Mouse (Mus musculus): ENCODE results near the gene Iqsec1. TPM values are rescaled to one million over a fixed set of nuclear protein-coding genes. Genes with fewer than 3 reads are reported as not detected.

Iqsec1 gene
- polyA plus RNA-seq, 1 experiment: 90.9 TPM

DNA sequence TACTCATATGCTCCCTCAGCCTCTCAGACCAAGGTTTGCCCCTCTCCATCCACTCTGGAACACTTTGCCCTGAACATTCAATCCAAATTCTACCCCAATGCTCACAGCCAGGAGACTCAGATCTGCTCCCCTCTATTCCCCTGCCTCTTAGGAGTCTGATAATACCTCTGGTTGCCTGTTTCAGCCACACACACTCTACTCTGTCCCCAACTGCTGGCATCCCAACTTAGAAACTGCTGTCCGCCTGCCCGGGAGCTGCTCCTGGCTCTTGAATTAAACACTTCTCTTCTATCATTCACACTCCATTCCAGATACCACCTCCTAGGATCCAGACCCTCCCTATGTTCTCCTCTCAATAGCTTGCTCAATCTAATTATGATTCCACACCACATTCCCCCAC lies 107.5 kb downstream of the Iqsec1 start:
- Histone ChIP-seq H3K4me1 (peaks cover 12% of the 10 kb centered on the region), H3K36me3 (replicated peaks; ENCODE audit: low read length) (no peaks in the 10 kb centered on the region), H3K9me3 (0 out of 2 replicates have a peak, but pooled peaks cover 5% of the 10 kb centered on the region), H3K4me3 (replicated peaks) (no peak overlapping the region), H3K27me3 (replicated peaks) (peaks cover 75% of the 10 kb centered on the region)
- TF ChIP-seq FLI1 (IDR thresholded peaks at IDR 0.05; ENCODE audit: low read length) (no peak), GATA1 (IDR thresholded peaks at IDR 0.05; ENCODE audit: borderline replicate concordance, low read length) (no peak)

DNA sequence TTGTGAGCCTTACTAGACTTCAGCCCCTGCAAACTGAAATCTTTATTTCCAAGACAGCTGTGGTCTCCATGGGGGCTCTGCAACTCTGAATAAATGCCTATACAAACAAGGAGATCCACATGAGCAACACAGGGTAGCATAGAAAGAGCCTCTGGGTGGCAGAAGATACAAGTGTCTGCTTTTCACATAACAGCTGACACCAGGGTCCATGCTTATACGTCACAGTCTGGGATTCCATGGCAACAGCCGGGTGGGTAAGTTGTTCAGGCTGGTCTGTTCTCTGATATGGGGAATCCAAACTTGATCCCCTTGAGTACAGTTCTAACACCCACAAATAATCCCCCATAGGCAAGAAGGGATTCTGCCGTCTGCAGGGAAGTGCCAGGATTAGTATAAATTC lies 108.1 kb downstream of the Iqsec1 start:
- Histone ChIP-seq H3K27me3 (replicated peaks) (peaks cover 69% of the 10 kb centered on the region), H3K4me1 (peaks cover 12% of the 10 kb centered on the region), H3K36me3 (replicated peaks; ENCODE audit: low read length) (no peaks in the 10 kb centered on the region), H3K9me3 (0 out of 2 replicates have a peak, but pooled peaks cover 5% of the 10 kb centered on the region), H3K4me3 (replicated peaks) (no peak overlapping the region)
- TF ChIP-seq GATA1 (IDR thresholded peaks at IDR 0.05; ENCODE audit: borderline replicate concordance, low read length) (no peak), FLI1 (IDR thresholded peaks at IDR 0.05; ENCODE audit: low read length) (no peak)

DNA sequence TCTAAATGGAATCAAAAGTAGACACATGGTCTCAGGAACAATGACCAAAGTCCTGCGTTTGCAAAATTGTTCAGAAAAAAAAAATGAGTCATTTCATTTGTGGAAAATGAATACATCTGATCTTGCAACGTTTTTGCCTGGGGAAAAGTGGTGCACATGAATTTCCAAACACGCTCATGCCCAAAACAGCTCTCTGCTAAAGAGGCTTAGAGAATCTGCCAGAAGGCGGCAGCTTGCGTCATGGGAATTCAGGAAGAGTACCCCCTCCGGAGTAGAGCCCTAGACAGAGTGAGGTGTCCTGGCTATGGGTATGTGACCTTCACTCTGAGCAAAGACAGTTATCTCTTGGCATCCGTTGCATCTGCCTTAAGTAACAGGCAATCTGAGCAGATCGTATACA lies 116.9 kb downstream of the Iqsec1 start:
- TF ChIP-seq GATA1 (IDR thresholded peaks at IDR 0.05; ENCODE audit: borderline replicate concordance, low read length): no peak

DNA sequence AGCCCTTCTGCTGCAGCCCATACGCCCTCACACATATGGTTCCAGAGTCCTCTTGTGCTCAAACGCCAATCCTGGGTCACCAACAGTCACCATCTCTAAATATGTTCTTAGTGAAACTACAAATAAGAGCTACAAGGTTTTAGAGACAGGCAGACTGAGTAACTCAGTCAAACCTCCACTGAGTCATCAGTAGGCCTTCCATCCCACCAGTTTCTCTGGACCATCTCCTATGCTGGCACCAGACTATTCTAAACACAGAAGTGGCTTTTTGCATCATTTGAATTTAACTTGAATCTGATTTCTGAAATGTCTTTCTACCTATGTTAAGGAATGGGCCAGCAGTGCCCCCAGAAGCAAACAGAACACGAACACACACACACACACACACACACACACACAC lies 120.5 kb downstream of the Iqsec1 start:
- Histone ChIP-seq H3K27me3 (replicated peaks) (peaks cover 43% of the 10 kb centered on the region), H3K4me3 (replicated peaks) (no peak overlapping the region), H3K4me1 (0 out of 2 replicates have a peak, but pooled peaks cover 7% of the 10 kb centered on the region), H3K9me3 (peaks cover 3% of the 10 kb centered on the region), H3K36me3 (replicated peaks; ENCODE audit: low read length) (no peaks in the 10 kb centered on the region)
- TF ChIP-seq GATA1 (IDR thresholded peaks at IDR 0.05; ENCODE audit: borderline replicate concordance, low read length): no peak
- TF ChIP-seq FLI1 (IDR thresholded peaks at IDR 0.05; ENCODE audit: low read length): no peak

More for the DNA sequence above, 116.9 kb downstream of the Iqsec1 start:
- Histone ChIP-seq H3K4me3 (replicated peaks) (no peak overlapping the region), H3K9me3 (peaks cover 3% of the 10 kb centered on the region), H3K27me3 (replicated peaks) (peaks cover 50% of the 10 kb centered on the region), H3K36me3 (replicated peaks; ENCODE audit: low read length) (no peaks in the 10 kb centered on the region), H3K4me1 (0 out of 2 replicates have a peak, but pooled peaks cover 7% of the 10 kb centered on the region)

DNA sequence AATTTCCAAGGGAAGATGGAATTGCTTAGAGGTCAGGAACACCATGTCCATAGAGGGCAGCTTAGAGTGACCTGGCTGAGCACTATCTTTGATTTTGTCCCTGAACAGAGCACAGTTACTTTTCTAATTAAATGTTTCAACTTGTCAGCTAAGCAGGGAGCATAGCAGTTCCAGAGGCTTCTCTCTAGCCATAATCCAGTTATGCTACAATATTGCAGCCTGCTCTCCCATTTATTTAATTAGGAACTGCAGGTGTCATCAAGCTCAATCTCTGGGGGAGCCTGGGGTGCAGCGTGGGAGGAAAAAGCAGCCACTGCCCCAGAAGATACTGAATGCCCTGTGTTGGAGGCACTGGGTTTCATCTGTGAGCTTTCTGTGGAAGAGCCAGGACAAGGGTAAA lies 127.1 kb downstream of the Iqsec1 start:
- peaks cover 20% of the 10 kb centered on the region for H3K9me3 ChIP-seq
- H3K4me3 ChIP-seq (replicated peaks): no peak overlapping the region
- H3K36me3 ChIP-seq (replicated peaks; ENCODE audit: low read length): no peaks in the 10 kb centered on the region
- H3K4me1 ChIP-seq: peaks cover 6% of the 10 kb centered on the region
- TF ChIP-seq GATA1 (IDR thresholded peaks at IDR 0.05; ENCODE audit: borderline replicate concordance, low read length): no peak
- H3K27me3 ChIP-seq (replicated peaks): peaks cover 40% of the 10 kb centered on the region

DNA sequence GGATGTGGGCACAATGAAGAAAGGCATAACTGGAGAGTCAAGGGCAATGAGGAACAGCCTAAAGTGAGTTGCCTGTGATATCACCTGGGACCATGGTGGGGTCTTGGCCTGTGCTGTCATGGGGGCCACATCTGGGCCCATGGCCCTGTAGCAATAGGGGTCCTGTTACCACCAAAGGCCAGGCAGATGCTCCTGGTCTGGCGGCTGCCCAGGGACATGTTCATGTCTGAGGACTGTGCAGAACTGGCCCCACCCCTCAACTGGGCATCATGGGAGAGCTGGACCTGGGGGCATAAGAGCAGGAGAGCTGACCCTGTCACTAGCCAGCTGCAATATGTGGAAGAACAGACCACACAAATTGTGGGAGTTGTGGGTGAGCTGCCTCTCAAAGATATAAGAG lies 130.6 kb downstream of the Iqsec1 start:
- TF ChIP-seq FLI1 (IDR thresholded peaks at IDR 0.05; ENCODE audit: low read length) (no peak), GATA1 (IDR thresholded peaks at IDR 0.05; ENCODE audit: borderline replicate concordance, low read length) (no peak)
- Histone ChIP-seq H3K9me3 (peaks cover 20% of the 10 kb centered on the region), H3K27me3 (replicated peaks) (peaks cover 45% of the 10 kb centered on the region), H3K4me3 (replicated peaks) (no peak overlapping the region), H3K4me1 (peaks cover 6% of the 10 kb centered on the region), H3K36me3 (replicated peaks; ENCODE audit: low read length) (no peaks in the 10 kb centered on the region)

DNA sequence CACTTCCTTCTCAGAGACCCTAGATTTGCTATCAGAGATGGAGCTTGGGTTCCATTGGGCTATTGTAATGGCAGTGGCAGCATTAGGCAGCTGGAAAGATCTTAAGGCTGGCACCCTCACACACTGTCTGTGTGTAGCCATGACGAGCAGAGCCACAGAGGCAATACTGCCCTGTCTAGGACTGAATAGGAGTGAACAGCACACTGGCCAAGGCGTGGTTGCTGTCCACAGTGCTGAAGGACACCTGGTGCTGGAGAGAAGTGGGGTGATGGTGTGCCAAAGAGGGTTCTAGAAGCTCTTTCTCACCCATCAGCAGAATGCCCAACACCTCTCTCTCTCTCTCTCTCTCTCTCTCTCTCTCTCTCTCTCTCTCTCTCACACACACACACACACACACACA lies 136.1 kb downstream of the Iqsec1 start:
- Histone ChIP-seq H3K9me3 (no peaks in the 10 kb centered on the region), H3K36me3 (replicated peaks; ENCODE audit: low read length) (no peaks in the 10 kb centered on the region), H3K27me3 (replicated peaks) (peaks cover 60% of the 10 kb centered on the region), H3K4me1 (peaks cover 8% of the 10 kb centered on the region), H3K4me3 (replicated peaks) (no peak overlapping the region)
- TF ChIP-seq GATA1 (IDR thresholded peaks at IDR 0.05; ENCODE audit: borderline replicate concordance, low read length): no peak
- no peak for TF ChIP-seq FLI1 (IDR thresholded peaks at IDR 0.05; ENCODE audit: low read length)

DNA sequence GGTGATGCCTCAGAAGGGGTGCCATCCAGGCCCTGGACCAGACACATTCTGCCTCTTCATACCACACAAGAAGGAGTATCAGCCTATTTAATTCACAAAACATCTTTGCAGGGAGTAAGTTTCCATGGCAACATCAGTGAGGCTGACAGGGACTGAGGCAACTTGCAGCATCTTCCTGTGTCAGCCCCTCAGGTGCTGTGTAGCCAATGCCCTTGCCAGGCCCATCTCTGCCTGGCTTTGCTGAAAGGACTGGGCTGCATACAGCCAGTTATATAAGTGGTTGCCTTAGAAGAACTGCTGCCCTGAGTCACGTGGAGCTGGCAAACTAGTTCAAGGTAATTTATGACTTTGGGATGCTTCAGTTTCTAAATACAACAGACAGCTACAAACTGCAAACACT lies 140.4 kb downstream of the Iqsec1 start:
- TF ChIP-seq GATA1 (IDR thresholded peaks at IDR 0.05; ENCODE audit: borderline replicate concordance, low read length): no peak
- no peak; the same call in 1 of the 2 replicates for TF ChIP-seq FLI1 (IDR thresholded peaks at IDR 0.05; ENCODE audit: low read length)
- H3K4me1 ChIP-seq: peaks cover 9% of the 10 kb centered on the region

DNA sequence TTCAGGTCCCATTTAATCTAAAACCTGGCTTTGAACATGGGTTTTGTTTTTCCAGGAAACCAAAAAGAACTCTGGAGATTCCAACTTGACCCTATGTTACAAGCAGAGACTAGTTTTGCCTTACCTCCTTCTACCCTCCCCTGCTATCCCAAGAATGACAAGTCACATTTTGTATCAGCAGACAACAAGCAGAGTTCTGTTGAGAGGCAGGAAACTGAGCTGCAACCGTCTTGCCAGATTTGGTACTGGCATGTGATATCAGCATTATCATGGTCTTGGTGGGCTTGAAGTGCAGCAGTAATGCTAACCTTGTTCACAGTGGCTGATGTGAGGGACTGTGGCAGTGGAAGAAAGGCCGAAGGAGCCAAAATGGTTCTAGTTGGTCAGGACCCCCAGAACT lies 141.0 kb downstream of the Iqsec1 start:
- Histone ChIP-seq H3K36me3 (replicated peaks; ENCODE audit: low read length) (no peaks in the 10 kb centered on the region), H3K4me1 (peaks cover 9% of the 10 kb centered on the region), H3K9me3 (peaks cover 9% of the 10 kb centered on the region), H3K4me3 (replicated peaks) (no peak overlapping the region), H3K27me3 (replicated peaks) (peaks cover 56% of the 10 kb centered on the region)
- TF ChIP-seq GATA1 (IDR thresholded peaks at IDR 0.05; ENCODE audit: borderline replicate concordance, low read length): no peak
- TF ChIP-seq FLI1 (IDR thresholded peaks at IDR 0.05; ENCODE audit: low read length): no peak

More for the DNA sequence above, 140.4 kb downstream of the Iqsec1 start:
- Histone ChIP-seq H3K27me3 (replicated peaks) (peaks cover 54% of the 10 kb centered on the region), H3K36me3 (replicated peaks; ENCODE audit: low read length) (no peaks in the 10 kb centered on the region), H3K4me3 (replicated peaks) (no peak overlapping the region), H3K9me3 (peaks cover 7% of the 10 kb centered on the region)

DNA sequence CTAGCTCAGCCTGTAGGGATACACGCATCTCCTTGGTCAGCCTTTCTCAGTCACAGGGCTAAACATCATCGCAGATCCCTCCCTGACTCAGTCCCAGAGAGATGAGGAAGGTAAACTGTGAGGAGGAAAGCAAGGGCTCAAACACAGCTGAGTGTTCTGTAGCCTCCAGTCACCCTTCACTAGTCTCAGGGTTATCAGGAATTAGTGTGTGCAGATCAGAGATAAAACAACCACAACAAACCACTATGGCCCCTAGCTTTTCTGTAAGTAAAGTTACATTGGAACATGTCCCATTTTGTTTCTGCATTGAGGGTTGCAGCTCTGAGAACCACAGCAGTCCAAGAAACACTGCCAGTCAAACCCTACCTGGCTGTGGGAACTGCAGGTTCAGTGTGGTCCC lies 148.5 kb downstream of the Iqsec1 start:
- H3K4me3 ChIP-seq (replicated peaks): no peak overlapping the region
- no peaks in the 10 kb centered on the region for H3K4me1 ChIP-seq
- H3K27me3 ChIP-seq (replicated peaks): peaks cover 70% of the 10 kb centered on the region
- TF ChIP-seq FLI1 (IDR thresholded peaks at IDR 0.05; ENCODE audit: low read length) (no peak), GATA1 (IDR thresholded peaks at IDR 0.05; ENCODE audit: borderline replicate concordance, low read length) (no peak)
- no peaks in the 10 kb centered on the region for H3K36me3 ChIP-seq (replicated peaks; ENCODE audit: low read length)
- peaks cover 9% of the 10 kb centered on the region for H3K9me3 ChIP-seq

DNA sequence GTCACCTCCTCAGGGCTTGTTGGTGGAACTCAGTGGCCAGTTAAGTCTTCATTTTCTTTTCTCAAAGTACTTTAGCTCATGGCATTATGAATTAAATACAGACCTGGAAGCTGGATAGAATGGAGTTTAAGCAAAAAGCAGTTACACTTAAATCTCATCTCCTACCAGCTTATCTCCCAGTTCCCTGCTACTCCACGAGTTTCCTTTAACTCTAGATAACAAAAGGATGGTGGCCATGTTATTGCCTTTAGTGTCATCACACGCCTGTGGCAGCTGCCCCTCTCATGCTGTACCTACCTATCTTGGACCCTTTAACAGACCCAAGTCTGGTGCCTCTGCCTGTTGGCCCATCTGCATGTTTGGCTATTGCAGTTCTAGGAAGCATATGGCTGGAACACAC lies 151.7 kb downstream of the Iqsec1 start:
- Histone ChIP-seq H3K9me3 (no peaks in the 10 kb centered on the region), H3K36me3 (replicated peaks; ENCODE audit: low read length) (no peaks in the 10 kb centered on the region), H3K4me3 (replicated peaks) (no peak overlapping the region), H3K4me1 (peaks cover 5% of the 10 kb centered on the region; the same call in 1 of the 2 replicates), H3K27me3 (replicated peaks) (peaks cover 72% of the 10 kb centered on the region)
- TF ChIP-seq FLI1 (IDR thresholded peaks at IDR 0.05; ENCODE audit: low read length) (no peak), GATA1 (IDR thresholded peaks at IDR 0.05; ENCODE audit: borderline replicate concordance, low read length) (no peak)

Data from megakaryocyte, embryonic 14.5 days (primary cell).